Mouse (Mus musculus) NIH3T3 (cell line): ENCODE data around the gene Dars.

Experiments used
- DNase-seq: peaks from one replicate; pipeline ENCODE4 v3.0.0-alpha.2; 2012; ENCODE audit warnings: low read depth

Dars gene

GRCm38 (mm10) chr1:128416584-128417532 is at the start of gene Dars:
TSS of gene Dars (minus strand) at chr1:128417368.
- peak; percentile 98 for DNase-seq

GRCm38 (mm10) chr1:128466828-128467227 is 49.7 kb upstream of the Dars start:
- no peak for DNase-seq

DNA sequence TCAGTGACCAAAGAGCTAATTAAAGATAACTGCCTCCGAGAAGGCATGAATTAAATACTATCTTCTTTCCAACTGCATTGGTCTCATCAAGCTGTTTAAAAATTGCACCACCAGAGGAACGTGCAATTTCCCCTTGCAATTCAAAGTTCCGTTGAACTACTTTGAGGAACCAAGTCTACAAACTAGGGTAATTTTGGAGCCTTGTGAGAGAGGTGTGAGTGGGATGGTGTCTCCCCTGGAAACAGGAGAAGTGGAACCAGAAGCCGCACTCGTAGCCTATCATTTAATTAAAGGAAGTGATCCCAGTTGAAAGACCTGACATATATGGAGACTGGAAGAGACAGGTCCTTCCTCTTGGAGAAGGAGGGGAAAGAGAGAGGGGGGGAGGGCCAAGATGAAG is 46.3 kb upstream of the Dars start:
- DNase-seq: no peak

DNA sequence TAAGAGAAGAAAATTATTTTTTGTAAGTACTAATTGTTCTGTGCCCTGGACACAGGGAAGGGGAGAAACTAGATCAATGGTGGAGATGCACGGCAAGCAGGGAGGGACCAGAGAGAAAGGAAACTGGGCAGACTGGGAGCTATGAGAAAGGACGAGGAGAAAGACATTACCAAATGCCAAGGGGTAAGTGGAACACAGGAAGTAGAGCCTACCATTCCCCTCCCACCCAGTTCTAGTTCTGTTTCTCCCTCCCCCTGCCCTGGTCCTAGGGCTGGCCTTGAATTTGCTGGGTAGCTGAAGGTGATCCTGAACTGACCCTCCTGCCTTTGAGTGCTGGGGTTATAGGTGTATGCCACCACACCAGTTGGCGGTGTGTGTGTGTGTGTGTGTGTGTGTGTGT is 45.2 kb upstream of the Dars start:
- no peak for DNase-seq

DNA sequence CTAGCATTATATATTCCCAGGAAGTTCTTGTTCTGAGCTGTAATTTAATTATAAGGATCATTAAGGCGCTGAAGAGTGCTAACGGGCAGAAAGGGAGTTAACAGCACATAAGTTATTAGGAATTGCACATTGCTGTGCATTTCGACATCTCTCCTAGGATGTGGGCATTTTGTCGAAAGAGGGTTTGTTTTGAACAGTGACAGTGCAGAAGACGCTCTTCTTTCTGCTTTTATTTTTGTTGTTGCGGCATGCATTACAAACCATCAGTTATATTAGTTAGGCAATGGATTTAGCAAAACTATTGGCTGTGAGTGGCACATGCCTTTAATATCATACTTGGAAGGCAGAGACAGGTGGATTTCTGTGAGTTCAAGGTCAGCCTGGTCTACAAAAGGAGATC is 43.6 kb upstream of the Dars start:
- no peak for DNase-seq

GRCm38 (mm10) chr1:128459439-128459838 is 42.3 kb upstream of the Dars start:
- no peak for DNase-seq

DNA sequence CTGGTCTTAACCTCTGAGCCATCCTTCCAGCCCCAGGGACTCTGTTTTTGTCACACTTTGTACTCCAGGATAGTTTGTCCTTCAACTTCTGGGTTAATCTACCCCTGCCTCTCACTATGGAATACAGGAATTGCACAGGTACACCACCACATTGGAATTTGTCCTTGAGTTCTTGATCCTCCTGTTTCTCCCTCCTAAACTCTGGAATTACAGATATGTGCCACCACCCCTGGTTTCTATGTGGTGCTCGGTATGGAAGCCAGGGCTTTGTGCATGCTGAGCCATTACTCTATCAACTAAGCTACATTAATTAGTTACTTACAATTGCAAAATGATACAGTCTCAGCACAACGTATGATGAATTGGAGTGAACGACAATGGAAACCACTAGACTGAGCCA is 41.8 kb upstream of the Dars start:
- DNase-seq: no peak

DNA sequence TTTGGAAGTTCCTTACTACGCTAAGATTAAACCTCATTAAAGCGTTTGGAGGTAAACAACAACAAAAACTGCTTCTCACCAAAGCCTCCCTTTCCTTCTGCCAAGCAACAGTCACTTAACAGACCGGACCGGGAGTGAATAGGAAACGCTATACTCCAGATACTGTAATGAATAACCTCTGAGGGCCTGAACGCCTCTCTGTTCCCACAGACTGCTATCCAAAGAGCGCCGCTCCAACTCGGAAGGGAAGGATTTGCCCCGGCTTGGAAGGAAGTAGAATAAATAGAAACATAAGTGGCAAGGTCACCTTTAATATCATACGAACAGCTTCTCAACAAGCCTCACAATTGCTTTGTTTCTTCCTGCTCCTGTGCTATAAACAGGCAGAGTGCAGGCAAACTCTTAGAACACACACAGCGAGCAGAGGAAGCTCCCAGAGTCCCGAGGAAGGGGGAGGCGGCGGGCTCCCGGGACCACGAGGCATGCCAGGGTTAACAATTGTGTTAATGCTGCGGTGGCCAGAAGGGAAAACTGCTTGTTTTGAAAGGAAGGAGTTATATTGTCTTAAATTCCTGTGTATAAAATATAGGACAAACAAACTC is 39.8 kb upstream of the Dars start:
- DNase-seq: no peak

- no peak for DNase-seq
Measured at GRCm38 (mm10) chr1:128456271-128456670, 39.1 kb upstream of the Dars start.

DNA sequence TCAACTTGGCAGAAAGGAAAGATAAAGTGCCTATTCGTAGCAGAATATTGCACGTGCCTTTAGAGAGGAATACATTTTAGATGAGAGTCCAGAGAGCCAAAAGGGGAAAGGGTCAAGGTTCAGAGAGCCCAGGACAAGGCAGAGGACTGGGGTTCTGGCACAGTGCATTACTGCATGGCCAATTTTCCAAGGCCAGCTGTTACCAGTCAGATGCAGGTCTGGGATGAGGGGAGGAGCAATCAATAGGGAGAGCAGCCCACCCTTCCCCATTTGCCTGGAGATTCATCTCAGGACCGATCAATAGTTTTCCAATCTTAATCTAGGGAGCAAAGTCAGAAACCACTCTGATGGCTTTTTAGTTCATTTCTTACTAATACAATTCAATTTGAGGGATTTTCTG is 35.0 kb upstream of the Dars start:
- no peak for DNase-seq

DNA sequence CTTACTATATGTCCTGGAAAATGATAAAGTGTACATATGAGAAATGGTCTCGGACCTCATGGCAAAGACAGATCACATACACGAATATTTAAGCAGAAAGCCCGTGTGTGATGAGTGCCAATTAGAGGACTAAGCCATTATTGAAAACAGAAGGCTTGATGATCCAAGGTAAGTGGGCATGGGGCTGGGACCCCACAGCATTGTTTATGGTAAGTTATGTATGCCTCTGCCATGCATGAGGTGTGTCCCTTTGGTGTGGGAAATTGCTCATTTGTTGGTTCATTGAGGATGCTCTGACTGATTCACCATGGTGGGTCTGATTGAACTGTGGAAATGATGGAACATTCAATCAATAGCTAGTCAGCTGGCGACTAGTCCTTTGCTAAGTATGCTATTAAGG is 34.0 kb upstream of the Dars start:
- no peak for DNase-seq

GRCm38 (mm10) chr1:128447206-128447902 is 30.2 kb upstream of the Dars start:
- DNase-seq: no peak

DNA sequence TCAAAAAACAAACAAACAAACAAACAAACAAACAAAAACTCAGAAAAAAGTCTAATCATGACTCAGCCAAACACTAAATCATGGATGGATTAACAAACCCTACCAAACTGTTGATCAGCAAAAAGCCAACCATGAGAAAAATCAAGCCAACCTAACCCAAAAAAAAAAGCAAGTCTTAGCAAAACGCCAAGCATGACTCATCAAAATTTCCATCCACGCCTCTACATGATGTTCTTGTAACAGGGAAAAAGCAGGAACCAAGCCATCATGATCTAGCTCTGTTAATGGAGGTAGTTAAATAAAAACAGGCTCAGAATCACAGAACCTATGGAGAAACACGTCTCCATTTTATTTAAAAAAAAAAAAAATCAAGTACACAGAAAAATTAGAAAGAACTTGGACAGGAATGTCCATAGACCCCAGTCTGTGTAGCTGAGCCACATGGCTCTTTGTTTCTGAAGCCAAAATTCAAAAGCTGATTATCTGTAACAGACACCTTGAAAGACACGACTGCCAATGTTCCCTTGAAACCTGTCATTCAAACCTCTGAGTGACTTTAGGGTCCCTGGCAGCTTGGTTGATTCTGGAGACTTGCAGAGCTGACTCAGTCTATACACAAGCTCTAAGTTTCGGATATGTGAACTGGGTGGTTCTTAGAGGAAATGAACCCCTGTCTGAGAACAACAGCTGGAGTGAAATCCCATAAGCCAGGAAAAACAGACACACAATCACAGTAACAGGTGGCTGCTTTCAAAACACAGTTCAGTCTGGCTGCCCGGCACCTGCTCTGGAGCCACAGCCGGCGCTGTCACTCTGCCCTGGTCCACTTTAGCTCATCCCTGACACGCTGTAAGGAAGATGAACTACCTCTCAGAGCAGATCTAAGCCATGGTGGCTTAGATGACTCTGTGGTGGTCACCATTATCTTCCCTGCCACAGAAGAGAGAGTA is 27.0 kb upstream of the Dars start:
- peak; percentile 83 for DNase-seq

GRCm38 (mm10) chr1:128441129-128441473 is 23.9 kb upstream of the Dars start:
- DNase-seq: no peak

GRCm38 (mm10) chr1:128440386-128441128 is 23.4 kb upstream of the Dars start:
- DNase-seq: no peak

DNA sequence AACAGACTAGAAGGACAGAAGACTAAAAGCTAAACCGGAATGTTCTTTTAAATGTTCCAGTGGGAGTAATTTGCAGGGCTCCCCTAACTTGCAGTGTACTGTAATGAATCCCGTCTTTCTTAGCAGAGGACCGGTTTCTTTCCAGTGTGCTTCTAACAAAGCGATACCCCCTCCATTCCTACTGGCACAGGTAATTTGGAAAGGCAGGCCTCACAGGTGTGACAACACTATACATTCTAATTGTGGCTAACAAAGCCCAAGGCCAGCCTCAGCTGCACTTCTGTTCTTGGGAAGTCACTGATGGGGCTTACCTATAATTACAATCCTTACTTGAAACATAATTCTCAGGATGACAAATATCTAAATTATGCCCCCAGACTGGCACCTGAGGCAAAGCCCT is 22.4 kb upstream of the Dars start:
- DNase-seq: no peak

DNA sequence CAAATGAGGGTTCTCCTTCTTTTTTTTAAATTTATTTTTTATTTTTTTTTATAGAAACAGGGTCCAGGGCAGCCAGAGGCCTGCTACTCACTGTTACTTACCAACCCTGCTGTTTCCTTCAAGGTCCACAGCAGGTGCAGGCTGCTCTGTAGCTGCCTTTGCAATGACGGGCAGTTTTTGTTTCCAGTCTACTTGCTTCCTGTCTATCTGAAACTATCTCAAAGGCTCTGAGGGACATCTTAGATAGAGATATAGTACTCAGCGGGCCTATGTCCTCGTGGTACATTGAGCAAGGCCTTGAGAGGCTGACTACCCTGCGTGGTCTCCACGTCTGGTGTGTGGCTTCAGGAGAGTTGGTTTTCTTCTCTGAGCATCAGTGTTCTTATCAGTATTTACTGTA is 21.4 kb upstream of the Dars start:
- no peak for DNase-seq

DNA sequence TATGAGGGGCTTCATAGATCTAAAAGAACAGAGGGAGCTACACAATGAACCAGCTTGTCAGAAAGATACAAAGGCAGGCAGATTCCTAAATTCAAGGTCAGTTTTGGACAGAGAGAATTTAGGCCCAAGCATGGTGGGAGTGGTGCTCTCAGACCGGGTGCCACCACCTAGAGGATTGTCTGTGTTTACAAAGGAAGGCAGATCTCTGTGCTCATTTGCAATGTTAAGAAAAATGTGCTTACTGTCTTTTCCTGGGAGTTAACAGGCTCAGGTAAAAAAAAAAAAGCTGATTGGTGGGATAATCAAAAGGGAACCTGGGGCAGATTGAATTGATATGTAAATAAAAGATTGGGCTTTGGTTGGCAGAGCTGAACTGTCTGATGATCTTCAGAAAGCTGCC is 20.1 kb upstream of the Dars start:
- DNase-seq: no peak

- no peak for DNase-seq
Measured at GRCm38 (mm10) chr1:128436015-128436414, 18.8 kb upstream of the Dars start.

GRCm38 (mm10) chr1:128435551-128435950 is 18.4 kb upstream of the Dars start:
- peak; percentile 71 for DNase-seq

DNA sequence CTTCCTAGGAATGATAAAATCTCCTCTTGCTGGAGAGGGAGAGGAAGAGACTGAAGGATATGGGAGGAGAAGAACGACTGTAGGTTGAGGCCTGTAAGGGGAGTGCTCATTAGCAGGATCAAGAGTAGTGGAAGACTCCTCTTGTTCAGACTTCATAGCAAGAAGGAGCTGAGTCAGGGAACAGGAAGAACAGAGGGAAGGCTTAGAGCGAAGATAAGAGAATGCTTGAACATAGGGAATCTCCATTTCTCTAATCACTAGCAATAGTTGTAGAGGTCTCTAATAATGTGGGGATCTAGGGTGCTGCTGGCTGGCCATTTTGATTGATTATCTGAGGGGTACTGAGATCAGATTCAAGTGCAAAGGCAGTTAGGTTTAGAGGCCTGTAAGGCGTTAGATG is 7.8 kb upstream of the Dars start:
- DNase-seq: no peak
